Mouse (Mus musculus) cerebellum, adult 9-10 months (tissue): ENCODE measurements around the gene Nme2.
"Not testable (repeated sequence)": the region's sequence is repeated elsewhere in the genome, so short reads cannot be mapped to it uniquely, and the experiment has no call there.

ENCODE experiments used
- DNase-seq: peaks from one replicate; pipeline ENCODE4 v3.0.0; 2022

Nme2 gene

DNA sequence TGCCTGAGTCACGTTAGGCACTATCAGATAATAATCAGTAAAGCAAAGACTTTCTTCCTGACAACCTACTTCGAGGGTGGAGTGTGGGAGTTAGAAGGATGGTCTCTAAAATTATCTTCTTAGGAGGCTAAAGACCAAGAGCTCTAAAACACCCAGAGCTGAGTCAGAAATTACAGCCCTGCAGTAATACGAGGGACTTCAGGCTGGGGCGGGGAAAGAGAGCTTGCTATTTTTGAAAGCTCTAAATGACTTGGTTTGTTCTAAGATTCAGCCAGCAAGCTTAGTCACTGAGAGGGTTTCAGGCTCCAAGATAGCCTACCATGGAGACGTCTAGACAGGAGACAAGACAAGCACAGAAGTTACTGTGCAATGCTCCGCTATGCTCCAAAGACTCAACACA, 9.3 kb upstream of the Nme2 start:
- no peak for DNase-seq

DNA sequence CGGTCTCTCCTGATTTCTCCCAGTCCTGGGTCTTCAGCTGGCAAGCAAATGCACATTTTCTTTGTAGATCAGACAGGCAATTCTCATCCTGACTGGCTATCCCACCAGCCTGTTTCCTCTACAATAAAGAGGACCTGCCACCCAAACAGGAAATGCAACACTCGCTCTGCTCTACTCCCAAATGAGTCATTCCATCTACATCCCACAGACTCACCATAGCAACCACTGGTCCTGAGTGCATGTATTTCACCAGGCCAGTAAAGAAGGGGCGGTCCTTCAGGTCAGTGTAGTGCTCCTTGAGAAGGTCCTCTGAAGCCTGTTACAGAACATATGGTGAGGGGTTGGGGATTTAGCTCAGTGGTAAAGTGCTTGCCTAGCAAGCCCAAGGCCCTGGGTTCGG, 7.0 kb upstream of the Nme2 start:
- DNase-seq, result no peak

DNA sequence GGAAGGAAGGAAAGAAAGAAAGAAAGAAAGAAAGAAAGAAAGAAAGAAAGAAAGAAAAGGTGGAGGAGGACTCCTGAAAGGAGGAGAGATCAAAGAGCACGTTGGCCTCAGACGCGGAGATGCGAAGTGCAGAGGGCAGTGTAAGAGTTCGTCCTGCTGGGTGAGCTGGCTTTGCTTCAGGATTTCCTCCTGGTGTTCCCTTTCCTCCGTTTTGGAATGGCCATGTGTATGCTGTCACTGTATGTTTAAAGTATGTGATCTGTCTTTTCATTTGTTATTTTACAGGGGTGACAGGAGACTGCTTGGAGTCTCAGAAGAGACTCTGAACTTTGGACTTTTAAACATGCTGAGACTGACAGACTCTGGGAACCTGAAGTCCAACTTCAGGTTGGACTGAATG, 5.4 kb upstream of the Nme2 start:
- DNase-seq, result no peak

GRCm38 (mm10) chr11:93957746-93958145, 1.7 kb upstream of the Nme2 start:
- no peak for DNase-seq

DNA sequence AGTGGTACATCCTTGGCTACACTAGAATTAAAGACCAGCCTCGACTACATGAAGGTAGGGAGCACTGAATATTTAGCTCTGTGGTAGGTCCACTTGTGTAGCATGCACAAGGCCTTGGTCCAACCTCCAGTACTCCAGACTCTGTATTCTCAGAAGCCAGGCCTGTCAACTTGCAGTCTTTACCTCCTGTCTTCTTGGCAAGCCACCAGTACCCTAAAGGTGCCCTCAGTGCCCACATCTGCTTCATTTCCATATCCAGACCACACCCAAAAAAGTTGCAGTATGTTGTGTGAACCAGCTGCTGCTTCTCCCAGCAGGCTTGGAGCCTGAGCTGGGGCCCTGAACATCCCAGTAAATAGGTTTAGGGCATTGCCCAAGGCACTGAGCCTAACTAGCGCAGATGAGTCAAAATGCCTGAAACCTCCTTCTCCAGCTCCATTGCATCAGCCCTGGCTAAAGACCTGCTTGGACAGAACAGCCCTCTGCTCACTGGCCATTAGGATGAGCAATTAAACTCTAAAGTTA, 1.0 kb upstream of the Nme2 start:
- no peak for DNase-seq

DNA sequence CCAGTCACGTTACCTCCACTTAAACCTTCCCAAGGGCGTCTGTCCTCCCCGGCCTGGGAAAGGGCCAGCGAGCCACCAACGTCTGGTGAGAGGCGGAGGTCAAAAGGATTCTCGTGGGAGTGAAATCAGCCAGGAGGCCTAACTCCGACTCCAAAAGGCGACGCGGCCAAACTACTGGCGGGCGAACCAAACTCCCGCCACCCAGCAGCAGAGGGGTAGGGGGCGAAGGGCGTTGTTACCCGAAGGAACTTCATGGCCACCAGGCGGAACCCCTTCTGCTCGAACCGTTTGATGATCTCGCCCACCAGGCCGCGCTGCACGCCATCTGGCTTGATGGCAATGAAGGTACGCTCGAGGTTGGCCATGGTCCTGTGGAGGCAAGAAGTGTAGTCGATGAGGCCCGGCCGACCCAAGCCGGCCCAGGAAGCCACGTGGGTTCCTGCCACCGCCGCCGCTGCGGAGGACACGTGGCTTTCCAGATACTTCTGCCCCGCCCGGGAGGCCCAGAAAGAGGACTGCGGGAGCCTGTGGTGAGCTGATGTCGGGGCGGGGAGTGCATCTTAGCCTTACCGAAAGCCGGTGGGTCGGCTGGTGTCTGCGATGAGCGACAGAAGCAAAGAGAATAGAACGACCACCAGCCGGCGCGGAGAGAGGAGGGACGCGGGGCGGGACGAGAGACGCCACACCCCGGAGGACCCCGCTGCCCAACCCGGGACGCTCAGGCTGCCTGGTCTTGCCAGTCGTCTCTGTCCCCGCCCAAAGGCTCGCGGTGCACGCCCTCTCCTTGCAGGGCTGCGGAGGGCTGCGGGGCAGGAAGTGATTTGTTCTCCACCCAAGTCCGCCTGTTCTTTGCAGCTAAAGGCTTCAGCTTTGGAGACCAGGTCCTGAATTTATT, 556 bp downstream of the Nme2 start:
- DNase-seq, result peak; percentile 76

- no peak for DNase-seq
These were observed 1.3 kb downstream of the Nme2 start for GRCm38 (mm10) chr11:93954738-93955255.

- no peak for DNase-seq
These were observed 3.7 kb downstream of the Nme2 start for GRCm38 (mm10) chr11:93952376-93952775.

DNA sequence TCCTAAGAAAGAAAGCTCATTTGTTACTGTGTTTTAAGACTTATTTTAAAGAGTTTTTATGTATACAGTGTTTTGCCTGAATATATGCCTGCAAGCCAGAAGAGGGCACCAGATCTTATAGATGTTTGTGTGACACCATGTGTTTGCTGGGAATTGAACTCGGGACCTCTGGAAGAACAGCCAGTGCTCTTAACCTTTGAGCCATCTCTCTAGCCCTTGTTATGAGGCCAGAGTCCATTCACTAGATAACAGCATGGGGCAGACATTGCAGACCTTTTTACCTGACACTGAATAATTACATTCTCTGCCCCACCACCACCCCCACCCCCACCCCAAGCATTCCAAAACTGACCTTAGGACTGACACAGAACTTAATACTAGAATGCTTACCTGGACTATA, 6.0 kb downstream of the Nme2 start:
- DNase-seq, result no peak

DNA sequence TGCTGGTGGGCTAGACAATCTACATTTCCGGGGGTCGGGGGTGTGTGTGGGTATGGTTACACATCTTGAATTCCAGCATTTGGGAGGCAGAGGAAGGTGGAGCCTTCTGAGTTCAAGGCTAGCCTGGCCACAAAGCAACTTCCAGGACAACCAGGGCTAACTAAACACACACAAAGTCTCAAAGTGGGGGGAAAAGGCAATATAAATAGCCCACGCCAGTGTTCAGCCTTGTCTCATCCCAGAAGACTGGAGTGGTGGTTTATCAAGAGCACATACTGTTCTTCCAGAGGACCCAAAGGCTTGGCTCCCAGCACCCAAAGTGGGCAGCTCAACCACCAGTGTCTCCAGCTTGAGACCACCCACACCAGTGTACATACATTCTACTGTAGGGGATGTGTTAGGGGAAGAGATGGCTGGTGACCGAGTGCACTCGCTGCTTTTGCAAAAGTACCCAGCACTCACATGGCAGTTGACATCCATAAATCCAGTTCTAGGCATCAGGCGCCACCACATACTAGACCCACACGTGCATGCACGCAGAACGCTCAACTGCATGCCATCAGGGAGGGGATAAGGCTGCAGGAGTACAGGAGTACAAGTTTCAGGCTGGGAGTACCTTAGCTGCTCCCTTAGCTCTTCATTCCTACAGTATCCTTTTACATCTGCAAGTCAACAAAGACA, 7.0 kb downstream of the Nme2 start:
- no peak for DNase-seq

- DNase-seq, result no peak
These were observed 11.1 kb downstream of the Nme2 start for GRCm38 (mm10) chr11:93944986-93945385.

GRCm38 (mm10) chr11:93940906-93941305, 15.2 kb downstream of the Nme2 start:
- no peak for DNase-seq

DNA sequence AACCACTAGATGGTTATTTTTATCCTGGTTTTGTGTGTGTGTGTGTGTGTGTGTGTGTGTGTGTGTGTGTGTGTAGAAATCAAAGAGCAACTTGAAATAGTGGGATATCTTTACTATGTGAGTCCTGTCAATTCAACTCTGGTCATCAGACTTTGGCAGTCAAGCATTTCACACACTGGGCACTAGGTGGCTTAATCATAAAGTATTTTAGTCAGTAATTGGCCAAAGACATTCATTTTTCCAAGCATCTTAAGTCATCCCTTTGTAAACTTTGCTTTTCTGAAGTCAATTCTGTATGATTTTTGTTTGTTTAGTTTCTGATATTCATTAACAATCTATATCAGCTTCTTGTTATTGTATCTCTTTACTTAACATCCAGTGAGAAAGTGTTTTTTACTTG, 27.0 kb downstream of the Nme2 start:
- DNase-seq, result no peak

DNA sequence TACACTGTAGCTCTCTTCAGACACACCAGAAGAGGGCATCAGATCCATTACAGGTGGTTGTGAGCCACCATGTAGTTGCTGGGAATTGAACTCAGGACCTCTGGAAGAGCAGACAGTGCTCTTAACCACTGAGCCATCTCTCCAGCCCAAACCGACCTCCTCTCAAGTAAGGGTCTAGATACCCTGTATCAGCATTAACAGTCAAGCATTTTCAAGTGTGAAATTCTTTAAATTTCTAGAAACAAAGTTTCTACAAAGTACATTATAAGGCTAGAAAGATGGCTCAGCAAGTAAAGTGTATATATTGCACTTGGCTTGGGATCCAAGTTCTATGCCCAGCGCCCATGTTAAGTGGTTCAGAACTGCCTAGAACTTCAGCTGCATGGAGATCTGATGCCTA, 41.0 kb downstream of the Nme2 start:
- DNase-seq, result not testable (repeated sequence)

- no peak for DNase-seq
These were observed 44.5 kb downstream of the Nme2 start for GRCm38 (mm10) chr11:93911603-93912002.

DNA sequence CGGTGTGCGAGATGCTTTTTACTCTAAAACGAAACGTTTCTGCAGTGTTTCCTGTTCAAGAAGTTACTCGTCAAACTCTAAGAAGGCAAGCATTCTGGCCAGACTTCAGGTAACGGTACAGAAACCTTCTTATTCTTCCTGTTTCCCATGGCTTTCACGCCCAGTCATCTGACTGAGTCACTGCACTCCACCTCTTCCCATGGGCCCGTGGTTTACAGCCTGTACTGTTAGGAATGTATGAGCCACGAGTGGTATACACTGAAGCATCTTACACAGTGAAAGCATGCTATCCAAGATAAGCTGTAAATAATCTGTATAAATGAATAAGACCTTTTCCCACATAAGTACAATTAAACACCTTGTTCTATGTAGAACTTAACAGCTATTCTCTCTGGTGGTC, 47.2 kb downstream of the Nme2 start:
- DNase-seq, result no peak

GRCm38 (mm10) chr11:93907839-93908238, 48.2 kb downstream of the Nme2 start:
- no peak for DNase-seq

GRCm38 (mm10) chr11:93906834-93907233, 49.2 kb downstream of the Nme2 start:
- DNase-seq, result no peak
